Mouse (Mus musculus): ENCODE measurements around the gene Stambpl1. TPM values are rescaled to one million over a fixed set of nuclear protein-coding genes. Genes with fewer than 3 reads are reported as not detected.

Stambpl1 gene
- total and polyA plus RNA-seq, 3 experiments: not detected

GRCm38 (mm10) chr19:34169121-34169520 lies 22.9 kb upstream of the Stambpl1 start:
- no peak overlapping the region for H3K27ac ChIP-seq (ENCODE audit: control insufficient read depth, low read depth, low read length)
- H3K4me3 ChIP-seq (ENCODE audit: control insufficient read depth in 1 of 2, insufficient read depth in 1 of 2, low read depth in 2 of 2, low read length in 2 of 2): no peak overlapping the region
- no peak for TF ChIP-seq HCFC1 (IDR thresholded peaks at IDR 0.05; ENCODE audit: low read depth, low read length)
- TF ChIP-seq MEF2A (IDR thresholded peaks at IDR 0.05; ENCODE audit: extremely low read depth, insufficient replicate concordance, low read depth, low read length, poor library complexity, severe bottlenecking): no peak
- no peak for TF ChIP-seq JUND (IDR thresholded peaks at IDR 0.05; ENCODE audit: low read depth, low read length)
- no peak for TF ChIP-seq CTCF (IDR thresholded peaks at IDR 0.05 in 2 of 3, conservative IDR thresholded peaks at IDR 0.05 in 1 of 3; ENCODE audit: control insufficient read depth in 1 of 3, insufficient read depth in 1 of 3, low read depth in 2 of 3, low read length in 3 of 3, poor library complexity in 1 of 3, severe bottlenecking in 1 of 3)
- TF ChIP-seq ZMIZ1 (IDR thresholded peaks at IDR 0.05; ENCODE audit: low read depth, low read length): no peak
- no peak for TF ChIP-seq POLR2A (IDR thresholded peaks at IDR 0.05; ENCODE audit: control insufficient read depth in 1 of 2, insufficient read depth in 1 of 2, low read depth in 1 of 2, low read length in 2 of 2, poor library complexity in 1 of 2)
- no peak for TF ChIP-seq UBTF (IDR thresholded peaks at IDR 0.05; ENCODE audit: borderline replicate concordance, insufficient read depth, low read depth, low read length)
- no peak for TF ChIP-seq MYB (IDR thresholded peaks at IDR 0.05; ENCODE audit: low read depth, low read length)
- no peak for TF ChIP-seq CHD1 (IDR thresholded peaks at IDR 0.05; ENCODE audit: low read depth, low read length)
- TF ChIP-seq ZKSCAN1 (IDR thresholded peaks at IDR 0.05; ENCODE audit: low read depth, low read length): no peak
- no peak for TF ChIP-seq ZC3H11A (IDR thresholded peaks at IDR 0.05; ENCODE audit: low read depth, low read length)
- no peak for DNase-seq (ENCODE audit: low read depth, low spot score)
- no peaks in the 10 kb centered on the region for H3K79me2 ChIP-seq (ENCODE audit: control insufficient read depth, insufficient read depth, low read length, poor library complexity)
- no peak overlapping the region for H3K9ac ChIP-seq (ENCODE audit: control insufficient read depth, low read depth, low read length, poor library complexity, severe bottlenecking)
- H3K9me3 ChIP-seq (replicated peaks; ENCODE audit: insufficient read depth, low read length): no peaks in the 10 kb centered on the region
- no peaks in the 10 kb centered on the region for H3K36me3 ChIP-seq (ENCODE audit: control insufficient read depth in 1 of 2, insufficient read depth in 2 of 2, low read length in 2 of 2)
- no peaks in the 10 kb centered on the region for H3K27me3 ChIP-seq (ENCODE audit: control insufficient read depth in 1 of 2, insufficient read depth in 2 of 2, low read length in 2 of 2)
- H3K4me1 ChIP-seq (ENCODE audit: control insufficient read depth in 1 of 2, insufficient read depth in 2 of 2, low read length in 2 of 2): no peaks in the 10 kb centered on the region

GRCm38 (mm10) chr19:34171167-34171566 lies 20.9 kb upstream of the Stambpl1 start:
- no peak overlapping the region for H3K4me3 ChIP-seq (ENCODE audit: control insufficient read depth in 1 of 2, insufficient read depth in 1 of 2, low read depth in 2 of 2, low read length in 2 of 2)
- H3K36me3 ChIP-seq (ENCODE audit: control insufficient read depth in 1 of 2, insufficient read depth in 2 of 2, low read length in 2 of 2): no peaks in the 10 kb centered on the region
- H3K27me3 ChIP-seq (ENCODE audit: control insufficient read depth in 1 of 2, insufficient read depth in 2 of 2, low read length in 2 of 2): no peaks in the 10 kb centered on the region
- DNase-seq (ENCODE audit: low read depth, low spot score): no peak
- no peak overlapping the region for H3K27ac ChIP-seq (ENCODE audit: control insufficient read depth, low read depth, low read length)
- no peak for TF ChIP-seq GATA1 (IDR thresholded peaks at IDR 0.05; ENCODE audit: low read depth, low read length)
- no peak for TF ChIP-seq EP300 (IDR thresholded peaks at IDR 0.05; ENCODE audit: low read depth in 1 of 2, low read length in 2 of 2)
- no peak for TF ChIP-seq ELF1 (IDR thresholded peaks at IDR 0.05; ENCODE audit: low read depth, low read length)
- no peak for TF ChIP-seq POLR2A (IDR thresholded peaks at IDR 0.05; ENCODE audit: control insufficient read depth in 1 of 2, insufficient read depth in 1 of 2, low read depth in 1 of 2, low read length in 2 of 2, poor library complexity in 1 of 2)
- no peak for TF ChIP-seq E2F4 (IDR thresholded peaks at IDR 0.05; ENCODE audit: borderline replicate concordance, low read depth, low read length)
- no peak for TF ChIP-seq MYC (IDR thresholded peaks at IDR 0.05; ENCODE audit: low read depth, low read length)
- TF ChIP-seq ZKSCAN1 (IDR thresholded peaks at IDR 0.05; ENCODE audit: low read depth, low read length): no peak
- no peak for TF ChIP-seq GABPA (IDR thresholded peaks at IDR 0.05; ENCODE audit: low read depth, low read length)
- no peak for TF ChIP-seq ZMIZ1 (IDR thresholded peaks at IDR 0.05; ENCODE audit: low read depth, low read length)
- no peak for TF ChIP-seq MEF2A (IDR thresholded peaks at IDR 0.05; ENCODE audit: extremely low read depth, insufficient replicate concordance, low read depth, low read length, poor library complexity, severe bottlenecking)
- no peak for TF ChIP-seq MXI1 (IDR thresholded peaks at IDR 0.05; ENCODE audit: low read depth, low read length)
- no peak for TF ChIP-seq SIN3A (IDR thresholded peaks at IDR 0.05; ENCODE audit: low read length)
- TF ChIP-seq MAX (IDR thresholded peaks at IDR 0.05; ENCODE audit: low read length): no peak
- no peak for TF ChIP-seq POLR2AphosphoS5 (IDR thresholded peaks at IDR 0.05; ENCODE audit: borderline replicate concordance, low read depth, low read length)
- TF ChIP-seq KAT2A (conservative IDR thresholded peaks at IDR 0.05; ENCODE audit: low read depth, low read length): no peak
- no peak for TF ChIP-seq RAD21 (IDR thresholded peaks at IDR 0.05; ENCODE audit: low read depth, low read length)
- no peak for TF ChIP-seq TAL1 (IDR thresholded peaks at IDR 0.05; ENCODE audit: low read length)
- no peaks in the 10 kb centered on the region for H3K79me2 ChIP-seq (ENCODE audit: control insufficient read depth, insufficient read depth, low read length, poor library complexity)
- no peaks in the 10 kb centered on the region for H3K9me3 ChIP-seq (replicated peaks; ENCODE audit: insufficient read depth, low read length)
- H3K4me1 ChIP-seq (ENCODE audit: control insufficient read depth in 1 of 2, insufficient read depth in 2 of 2, low read length in 2 of 2): no peaks in the 10 kb centered on the region
- H3K9ac ChIP-seq (ENCODE audit: control insufficient read depth, low read depth, low read length, poor library complexity, severe bottlenecking): no peak overlapping the region
